Mouse (Mus musculus): ENCODE measurements around the gene Txndc9. TPM values are rescaled to one million over a fixed set of nuclear protein-coding genes. Genes with fewer than 3 reads are reported as not detected.

Gene Txndc9
- total and polyA plus RNA-seq, 3 experiments: 65.5 to 102 (median 74.6) TPM

GRCm38 (mm10) chr1:37965571-37965970 is 32.1 kb downstream of the Txndc9 start (continued):
- TF ChIP-seq MYC (IDR thresholded peaks at IDR 0.05; ENCODE audit: low read depth, low read length) (no peak), JUND (IDR thresholded peaks at IDR 0.05; ENCODE audit: low read depth, low read length) (no peak)

GRCm38 (mm10) chr1:37959486-37959885 is 38.2 kb downstream of the Txndc9 start:
- no peaks in the 10 kb centered on the region for H3K36me3 ChIP-seq (ENCODE audit: control insufficient read depth in 1 of 2, insufficient read depth in 2 of 2, low read length in 2 of 2)
- TF ChIP-seq TAL1 (IDR thresholded peaks at IDR 0.05; ENCODE audit: low read length) (no peak), RCOR1 (IDR thresholded peaks at IDR 0.05; ENCODE audit: low read depth, low read length) (no peak), MYB (IDR thresholded peaks at IDR 0.05; ENCODE audit: low read depth, low read length) (no peak), KAT2A (conservative IDR thresholded peaks at IDR 0.05; ENCODE audit: low read depth, low read length) (no peak), BHLHE40 (IDR thresholded peaks at IDR 0.05; ENCODE audit: borderline replicate concordance, low read depth, low read length) (no peak), MYC (IDR thresholded peaks at IDR 0.05; ENCODE audit: low read depth, low read length) (no peak)
- no peaks in the 10 kb centered on the region for H3K4me1 ChIP-seq (ENCODE audit: control insufficient read depth in 1 of 2, insufficient read depth in 2 of 2, low read length in 2 of 2)
- H3K27ac ChIP-seq (ENCODE audit: control insufficient read depth, low read depth, low read length): no peak overlapping the region
- DNase-seq (ENCODE audit: low read depth, low spot score): no peak
- no peak overlapping the region for H3K4me3 ChIP-seq (ENCODE audit: control insufficient read depth in 1 of 2, insufficient read depth in 1 of 2, low read depth in 2 of 2, low read length in 2 of 2)
- no peak overlapping the region for H3K9ac ChIP-seq (ENCODE audit: control insufficient read depth, low read depth, low read length, poor library complexity, severe bottlenecking)
- no peaks in the 10 kb centered on the region for H3K9me3 ChIP-seq (replicated peaks; ENCODE audit: insufficient read depth, low read length)
- peaks cover 9 to 13% of the 10 kb centered on the region in 2 experiments for H3K27me3 ChIP-seq (ENCODE audit: control insufficient read depth in 1 of 2, insufficient read depth in 2 of 2, low read length in 2 of 2)
- no peaks in the 10 kb centered on the region for H3K79me2 ChIP-seq (ENCODE audit: control insufficient read depth, insufficient read depth, low read length, poor library complexity)

GRCm38 (mm10) chr1:37958516-37958915 is 39.2 kb downstream of the Txndc9 start:
- Histone ChIP-seq H3K27me3 (ENCODE audit: control insufficient read depth in 1 of 2, insufficient read depth in 2 of 2, low read length in 2 of 2) (peaks cover 9 to 15% of the 10 kb centered on the region in 2 experiments), H3K9ac (ENCODE audit: control insufficient read depth, low read depth, low read length, poor library complexity, severe bottlenecking) (no peak overlapping the region), H3K79me2 (ENCODE audit: control insufficient read depth, insufficient read depth, low read length, poor library complexity) (no peaks in the 10 kb centered on the region), H3K4me3 (ENCODE audit: control insufficient read depth in 1 of 2, insufficient read depth in 1 of 2, low read depth in 2 of 2, low read length in 2 of 2) (no peak overlapping the region), H3K9me3 (replicated peaks; ENCODE audit: insufficient read depth, low read length) (no peaks in the 10 kb centered on the region), H3K4me1 (ENCODE audit: control insufficient read depth in 1 of 2, insufficient read depth in 2 of 2, low read length in 2 of 2) (no peaks in the 10 kb centered on the region), H3K36me3 (ENCODE audit: control insufficient read depth in 1 of 2, insufficient read depth in 2 of 2, low read length in 2 of 2) (no peaks in the 10 kb centered on the region), H3K27ac (ENCODE audit: control insufficient read depth, low read depth, low read length) (no peak overlapping the region)
- TF ChIP-seq KAT2A (conservative IDR thresholded peaks at IDR 0.05; ENCODE audit: low read depth, low read length) (no peak), UBTF (IDR thresholded peaks at IDR 0.05; ENCODE audit: borderline replicate concordance, insufficient read depth, low read depth, low read length) (no peak), MEF2A (IDR thresholded peaks at IDR 0.05; ENCODE audit: extremely low read depth, insufficient replicate concordance, low read depth, low read length, poor library complexity, severe bottlenecking) (no peak), SIN3A (IDR thresholded peaks at IDR 0.05; ENCODE audit: low read length) (no peak), POLR2AphosphoS2 (IDR thresholded peaks at IDR 0.05; ENCODE audit: low read length) (no peak), E2F4 (IDR thresholded peaks at IDR 0.05; ENCODE audit: borderline replicate concordance, low read depth, low read length) (no peak), USF2 (IDR thresholded peaks at IDR 0.05; ENCODE audit: borderline replicate concordance in 1 of 2, insufficient read depth in 1 of 2, low read depth in 1 of 2, low read length in 2 of 2) (no peak), NRF1 (IDR thresholded peaks at IDR 0.05; ENCODE audit: insufficient read depth, low read depth, low read length, poor library complexity, severe bottlenecking) (no peak), ELF1 (IDR thresholded peaks at IDR 0.05; ENCODE audit: low read depth, low read length) (no peak), MAX (IDR thresholded peaks at IDR 0.05; ENCODE audit: low read length) (no peak), GATA1 (IDR thresholded peaks at IDR 0.05; ENCODE audit: low read depth, low read length) (no peak), ZC3H11A (IDR thresholded peaks at IDR 0.05; ENCODE audit: low read depth, low read length) (no peak), HCFC1 (IDR thresholded peaks at IDR 0.05; ENCODE audit: low read depth, low read length) (no peak), ETS1 (IDR thresholded peaks at IDR 0.05; ENCODE audit: low read depth, low read length) (no peak), CTCF (IDR thresholded peaks at IDR 0.05 in 2 of 3, conservative IDR thresholded peaks at IDR 0.05 in 1 of 3; ENCODE audit: control insufficient read depth in 1 of 3, insufficient read depth in 1 of 3, low read depth in 2 of 3, low read length in 3 of 3, poor library complexity in 1 of 3, severe bottlenecking in 1 of 3) (no peak)
- no peak for DNase-seq (ENCODE audit: low read depth, low spot score)

Data from MEL (cell line).